Mouse (Mus musculus) heart, adult 9 months (tissue): ENCODE measurements around the gene Fank1.
A peak's percentile ranks its signal among the peaks of the same experiment; 100 is the strongest.

Experiments
- DNase-seq, 2 experiments: peaks; one replicate each; pipeline ENCODE4 v3.0.0; 2022; ENCODE audit warnings: low spot score in 2 of 2

Gene Fank1

DNA sequence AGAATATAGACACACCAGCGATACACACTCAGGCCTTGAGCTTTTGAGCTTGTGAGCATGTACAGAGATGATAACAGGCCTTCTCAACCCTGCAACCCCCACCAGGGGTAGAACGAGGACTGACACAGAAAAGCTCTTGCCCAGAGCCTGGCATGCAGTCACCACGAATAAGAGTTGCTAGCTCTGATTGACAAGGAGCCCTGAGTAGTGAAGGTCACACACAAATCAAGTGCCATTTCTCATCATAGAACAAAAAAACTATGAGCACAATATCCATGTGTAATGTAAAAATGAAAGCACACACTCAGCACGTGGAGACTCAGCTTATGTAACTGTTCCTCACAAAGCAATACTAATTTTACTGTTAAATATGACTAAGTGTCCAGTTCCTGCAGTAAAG, 115.1 kb downstream of the Fank1 start:
- DNase-seq: no peak

DNA sequence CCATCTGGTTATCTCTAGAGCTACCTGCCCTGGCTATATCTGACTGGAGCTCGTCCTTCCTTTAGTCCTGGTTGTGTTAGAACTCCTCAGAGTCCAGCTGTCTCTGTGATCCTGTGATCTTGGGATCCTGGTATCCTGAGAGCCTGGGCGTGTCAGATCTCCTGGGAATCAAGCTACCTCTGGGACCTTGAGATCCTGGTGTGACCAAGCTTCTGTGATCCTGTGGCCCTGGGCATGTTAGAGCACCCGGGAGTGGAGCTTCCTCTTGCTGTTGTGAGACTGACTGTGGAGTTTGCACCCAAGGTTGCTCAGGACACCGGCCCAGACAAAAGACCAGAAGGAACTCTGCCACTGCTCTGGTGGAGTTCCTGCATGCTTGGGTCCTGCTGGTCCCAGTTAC, 122.7 kb downstream of the Fank1 start:
- DNase-seq: no peak

DNA sequence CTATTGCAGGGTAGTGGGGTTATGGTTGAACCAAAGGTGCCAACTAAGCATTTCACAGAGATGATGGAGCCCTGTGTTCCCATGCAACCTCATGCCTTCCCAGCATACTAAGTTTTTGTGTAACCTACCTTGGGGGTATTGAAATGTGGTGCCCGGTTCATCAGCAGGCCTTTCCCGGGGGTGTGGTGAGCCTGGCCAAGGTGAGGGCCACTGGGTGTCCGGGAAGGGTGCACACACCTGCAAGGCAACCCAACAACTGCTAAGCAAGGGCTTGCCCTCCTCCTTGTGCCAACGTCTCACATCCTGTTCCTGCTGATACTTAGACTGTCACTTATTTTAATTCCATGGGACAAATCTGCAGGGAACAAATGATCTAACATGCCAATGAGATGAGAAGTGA, 132.3 kb downstream of the Fank1 start:
- no peak for DNase-seq

DNA sequence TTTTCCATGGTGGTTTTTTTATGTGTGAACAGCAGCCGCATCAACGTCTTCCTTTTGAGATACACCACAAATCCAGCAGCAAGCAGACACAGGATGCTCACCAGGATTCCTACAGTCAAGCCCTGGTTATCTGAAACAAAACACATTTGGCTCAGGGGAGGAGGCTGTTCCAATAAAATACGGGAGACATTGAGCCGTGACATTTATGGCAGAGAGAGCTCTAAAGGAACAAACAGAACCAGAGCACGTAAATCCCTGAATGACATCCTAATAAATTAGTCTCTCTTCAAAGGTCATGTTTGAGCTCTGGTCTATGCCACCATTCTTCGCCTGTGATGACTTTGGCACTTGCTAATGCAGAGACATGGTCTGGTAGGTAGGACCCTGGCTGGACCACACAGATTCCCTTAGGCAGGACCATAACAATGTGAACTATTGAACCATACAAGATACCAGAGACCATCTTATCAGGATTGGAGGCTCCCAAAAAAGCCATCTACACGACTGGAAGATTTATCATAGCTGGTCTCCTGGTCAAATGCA, 133.2 kb downstream of the Fank1 start:
- DNase-seq: no peak

DNA sequence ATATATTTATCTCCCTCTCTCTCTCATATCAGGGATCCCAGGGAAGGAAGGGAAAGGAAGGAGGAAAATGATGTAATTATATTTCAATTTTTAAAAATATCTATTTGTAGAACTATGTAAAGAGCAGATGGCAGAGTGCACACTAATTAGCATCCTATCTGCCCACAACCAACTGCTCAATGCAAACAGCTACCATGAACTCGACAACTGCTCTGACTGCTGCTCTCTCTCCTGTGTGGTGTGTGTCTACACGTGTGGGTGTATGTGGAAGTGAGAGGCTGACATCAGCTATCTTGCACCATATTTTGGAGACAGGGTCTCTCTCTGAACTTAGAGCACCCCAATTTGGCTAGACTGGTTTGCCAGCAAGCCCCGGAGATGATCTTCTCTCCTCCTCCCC, 135.2 kb downstream of the Fank1 start:
- no peak for DNase-seq

DNA sequence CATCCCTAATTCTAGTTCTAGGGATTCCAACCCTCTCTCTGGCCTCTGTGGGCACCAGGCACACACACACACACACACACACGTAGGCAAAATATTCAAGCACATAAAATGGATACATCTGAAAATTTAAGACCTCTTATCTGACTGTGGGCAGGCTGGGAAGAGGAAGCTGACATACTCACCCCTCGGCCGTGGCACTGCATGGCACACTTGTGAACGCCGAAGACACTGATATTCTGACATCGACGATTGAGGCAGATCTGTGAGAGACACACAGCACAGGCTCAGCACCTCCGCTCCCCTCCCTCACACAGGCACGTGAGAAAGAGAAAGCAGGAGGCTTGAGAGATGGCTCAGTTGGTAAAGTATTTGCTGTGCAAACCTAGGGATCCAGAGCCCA, 139.6 kb downstream of the Fank1 start:
- no peak for DNase-seq

DNA sequence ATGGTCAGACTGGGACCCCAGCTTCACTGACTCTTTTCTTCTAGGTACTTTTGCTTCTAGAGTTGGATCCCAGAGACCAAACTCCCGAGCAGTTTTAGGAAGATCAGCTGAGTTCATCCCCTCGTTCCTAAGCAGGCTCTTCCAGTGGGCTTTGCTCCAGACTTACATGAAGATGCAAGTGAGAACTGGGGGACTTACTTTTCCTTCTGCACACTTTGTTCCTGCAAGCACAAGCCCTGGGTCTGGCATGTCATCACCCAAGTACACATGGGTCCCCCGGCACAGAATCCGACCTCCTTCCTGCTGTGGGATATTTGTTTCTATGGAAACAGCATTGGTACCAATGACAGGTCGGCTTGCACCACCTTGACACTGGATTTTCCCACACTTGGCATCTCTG, 142.6 kb downstream of the Fank1 start:
- DNase-seq: no peak

DNA sequence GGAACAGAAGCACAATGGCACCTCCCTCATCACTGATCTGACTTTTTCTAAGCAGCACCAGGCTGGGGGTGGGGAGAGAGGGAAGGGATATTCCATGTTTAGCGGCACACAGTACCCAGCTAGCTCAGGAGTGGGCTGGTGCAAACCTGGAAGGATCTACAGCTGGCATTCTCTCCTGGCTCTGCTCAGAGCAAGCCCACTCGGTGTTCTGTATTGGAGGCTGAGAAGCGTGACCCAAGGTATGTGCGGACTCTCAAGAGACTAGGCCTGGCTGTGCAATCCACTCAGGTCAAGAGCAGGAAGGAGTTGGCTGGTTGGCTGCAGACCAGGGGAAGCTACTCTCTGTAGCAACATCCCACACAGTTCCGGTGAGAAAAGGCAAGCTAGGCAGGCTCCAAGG, 143.3 kb downstream of the Fank1 start:
- peak; percentile 12 to 44 for DNase-seq

DNA sequence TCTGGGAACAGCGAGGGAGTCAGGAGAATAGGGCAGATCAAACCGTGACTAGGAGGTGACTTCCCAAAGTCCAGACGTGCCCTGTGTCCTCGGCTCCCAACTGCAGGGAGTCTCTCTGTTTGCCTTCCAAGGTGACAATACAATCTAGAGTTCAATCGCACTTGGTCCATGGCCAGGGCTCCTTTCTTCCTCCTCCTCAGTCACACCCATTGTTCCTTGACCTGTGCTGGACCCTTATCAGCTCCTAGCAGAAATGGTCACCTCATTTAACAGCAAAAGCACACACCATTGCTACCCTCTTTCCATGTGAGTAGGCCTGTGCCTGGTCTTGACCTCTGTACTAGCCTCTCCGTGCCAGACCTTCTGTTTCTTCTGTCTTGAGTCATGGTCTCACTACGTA, 144.1 kb downstream of the Fank1 start:
- DNase-seq: peak; percentile 8 to 12

DNA sequence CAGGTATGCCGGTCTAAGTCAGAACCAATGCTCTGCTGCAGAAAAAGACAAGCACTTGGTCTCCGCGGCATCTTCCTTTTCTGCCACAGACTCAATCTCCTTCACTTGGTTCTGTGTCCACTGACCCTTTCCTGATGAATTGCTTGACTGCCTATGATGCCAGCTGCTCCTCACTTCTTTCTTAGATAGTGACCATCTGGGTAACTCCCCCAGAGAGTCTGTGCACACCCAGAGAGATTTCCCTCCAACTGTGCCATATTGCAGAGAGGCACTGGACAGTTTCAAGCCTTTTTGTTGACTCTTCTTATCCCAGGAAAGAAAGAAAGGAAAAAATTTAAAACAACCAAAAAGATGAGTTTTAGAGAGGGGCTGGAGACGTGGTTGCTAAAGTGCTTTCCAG, 144.6 kb downstream of the Fank1 start:
- no peak for DNase-seq

DNA sequence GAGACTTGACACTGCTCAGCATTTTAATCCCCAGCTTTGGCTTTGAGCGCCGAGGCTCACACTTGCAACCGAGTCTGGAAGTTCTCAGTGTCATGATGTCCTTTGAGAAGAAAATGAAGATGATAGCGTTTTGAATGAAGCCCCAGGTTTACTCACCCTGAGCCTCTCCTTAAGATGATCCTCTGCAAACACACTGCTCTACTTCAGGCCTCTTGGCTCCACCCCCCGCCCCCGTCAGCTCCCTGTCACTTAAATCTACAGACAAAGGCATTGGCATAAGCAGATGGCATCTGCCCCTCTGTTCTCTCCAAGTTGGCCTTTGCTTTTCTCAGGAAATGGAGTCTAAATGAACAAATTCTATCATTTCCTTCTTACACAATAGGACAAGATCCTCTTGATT, 147.3 kb downstream of the Fank1 start:
- DNase-seq: no peak

DNA sequence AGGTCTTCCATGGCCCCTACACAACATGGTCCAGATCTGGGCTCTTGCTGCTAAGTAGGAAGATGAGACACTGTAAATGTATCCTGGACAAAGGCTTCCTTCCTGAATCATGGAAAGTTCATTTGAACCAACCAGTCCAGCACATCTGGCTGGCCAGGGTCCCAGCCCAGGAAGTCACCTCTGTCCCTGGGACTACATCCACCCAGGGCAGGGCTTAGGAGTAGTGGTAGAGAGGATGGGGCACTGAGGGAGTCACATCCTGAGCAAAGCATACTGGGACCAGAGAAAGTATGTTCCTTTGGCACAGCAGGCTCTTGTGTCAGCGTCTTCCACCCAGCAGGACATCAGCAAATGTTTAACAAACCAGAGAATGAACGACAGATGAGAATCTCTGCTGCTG, 149.1 kb downstream of the Fank1 start:
- peak; percentile 5 to 11 for DNase-seq

DNA sequence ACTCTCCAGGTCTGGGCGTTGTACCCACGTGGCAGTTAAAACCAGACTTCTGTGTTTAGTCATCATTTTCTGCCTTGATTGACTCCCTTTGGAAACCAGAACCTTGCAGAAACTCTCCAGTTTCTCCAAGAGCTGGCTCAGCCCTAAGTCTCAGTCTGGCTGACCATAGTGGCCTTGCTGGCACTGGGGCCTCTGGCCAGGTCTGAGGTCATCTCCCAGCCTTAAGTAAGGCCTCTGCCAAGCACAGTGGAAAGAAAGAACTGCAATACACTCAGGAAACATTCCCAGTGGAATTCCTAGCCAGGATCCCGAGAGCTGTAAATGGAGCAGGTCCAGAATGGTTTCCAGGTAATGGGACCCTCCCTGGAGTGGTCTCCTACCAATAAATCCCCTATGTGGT, 152.3 kb downstream of the Fank1 start:
- no peak for DNase-seq
